Mouse (Mus musculus): ENCODE measurements around the gene Gm10128.
"Not testable (repeated sequence)": the region's sequence is repeated elsewhere in the genome, so short reads cannot be mapped to it uniquely, and the experiment has no call there.

Gm10128 gene

GRCm38 (mm10) chr14:7643872-7644271 lies at the start of gene Gm10128:
TSS of gene Gm10128 (minus strand) at chr14:7643972.
- not testable (repeated sequence) for TF ChIP-seq GATA4 (IDR thresholded peaks at IDR 0.05; ENCODE audit: insufficient replicate concordance, low read length)

DNA sequence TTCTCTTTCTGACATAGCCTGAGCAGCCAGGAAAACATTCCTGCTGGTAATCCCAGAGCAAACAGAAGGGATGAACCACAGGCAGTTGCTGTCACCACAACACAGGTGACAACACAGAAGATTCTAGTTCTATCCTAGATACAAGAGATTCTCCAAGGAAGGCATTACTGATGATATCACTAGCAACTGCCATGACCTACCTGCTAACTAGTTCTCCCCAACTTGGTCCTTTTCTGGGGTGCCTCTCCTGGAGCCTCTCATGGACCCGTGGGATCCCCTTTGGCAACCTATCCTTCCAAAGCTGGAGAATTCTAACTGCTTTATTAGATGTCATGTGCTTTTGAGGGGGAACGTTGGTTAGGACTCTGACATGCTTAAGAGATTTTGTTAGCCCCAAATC lies 48.3 kb downstream of the Gm10128 start, which contains the start of gene Gm10338:
Gm10338 (minus strand) TSS at position 101 of the 400 bp plus-strand sequence.
- not testable (repeated sequence) for TF ChIP-seq GATA4 (IDR thresholded peaks at IDR 0.05; ENCODE audit: insufficient replicate concordance, low read length)

Measured in liver, adult (tissue).